Mouse (Mus musculus): ENCODE results near the gene Hinfp. TPM values are rescaled to one million over a fixed set of nuclear protein-coding genes. Genes with fewer than 3 reads are reported as not detected.
"Not testable (repeated sequence)": the region's sequence is repeated elsewhere in the genome, so short reads cannot be mapped to it uniquely, and the experiment has no call there.

The Hinfp gene
- polyA plus RNA-seq, 1 experiment: 4.9 TPM

DNA sequence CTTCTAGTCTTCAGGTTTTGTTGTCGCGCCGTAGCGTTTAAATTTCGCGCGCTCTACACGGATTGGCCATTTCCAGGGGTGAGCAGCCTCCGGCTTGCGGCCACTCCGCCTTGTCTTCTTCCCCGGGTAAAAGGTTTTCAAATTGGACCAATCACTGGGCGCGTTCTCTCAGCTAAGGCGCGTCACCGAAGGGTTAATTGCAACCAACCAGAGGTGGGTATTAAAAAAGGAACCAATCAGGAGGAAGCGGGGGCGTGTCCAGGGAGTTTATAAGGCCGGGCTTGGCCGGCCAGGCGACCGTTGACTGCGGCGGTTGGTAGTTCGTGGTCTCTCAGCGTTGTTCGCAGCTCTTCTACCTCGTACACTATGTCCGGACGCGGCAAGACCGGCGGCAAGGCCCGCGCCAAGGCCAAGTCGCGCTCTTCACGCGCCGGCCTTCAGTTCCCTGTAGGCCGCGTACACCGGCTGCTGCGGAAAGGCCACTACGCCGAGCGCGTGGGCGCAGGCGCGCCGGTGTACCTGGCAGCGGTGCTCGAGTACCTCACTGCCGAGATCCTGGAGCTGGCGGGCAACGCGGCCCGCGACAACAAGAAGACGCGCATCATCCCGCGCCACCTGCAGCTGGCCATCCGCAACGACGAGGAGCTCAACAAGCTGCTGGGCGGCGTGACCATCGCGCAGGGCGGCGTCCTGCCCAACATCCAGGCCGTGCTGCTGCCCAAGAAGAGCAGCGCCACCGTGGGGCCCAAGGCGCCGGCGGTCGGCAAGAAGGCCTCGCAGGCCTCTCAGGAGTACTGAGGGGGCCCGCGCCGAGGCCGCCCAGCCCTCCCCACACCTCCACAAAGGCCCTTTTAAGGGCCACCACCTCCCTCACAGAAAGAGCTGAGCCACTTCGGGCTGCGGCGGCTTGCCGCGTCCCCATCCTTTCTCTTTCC lies 29.2 kb upstream of the Hinfp start, which contains the start of gene H2afx:
Gene H2afx, plus strand, starts transcription at position 299 of the 935 bp plus-strand sequence.
- TF ChIP-seq FLI1 (IDR thresholded peaks at IDR 0.05; ENCODE audit: low read length): peak; percentile 45; the same call in 1 of the 2 replicates
- no peak for TF ChIP-seq GATA1 (IDR thresholded peaks at IDR 0.05; ENCODE audit: borderline replicate concordance, low read length)
- no peaks in the 10 kb centered on the region for H3K27me3 ChIP-seq (replicated peaks)
- H3K4me3 ChIP-seq (replicated peaks): peak within 1 kb of the TSS; percentile 98
- peaks cover 36% of the 10 kb centered on the region for H3K4me1 ChIP-seq
- H3K36me3 ChIP-seq (replicated peaks; ENCODE audit: low read length): peaks cover 72% of the 10 kb centered on the region
- no peaks in the 10 kb centered on the region for H3K9me3 ChIP-seq

DNA sequence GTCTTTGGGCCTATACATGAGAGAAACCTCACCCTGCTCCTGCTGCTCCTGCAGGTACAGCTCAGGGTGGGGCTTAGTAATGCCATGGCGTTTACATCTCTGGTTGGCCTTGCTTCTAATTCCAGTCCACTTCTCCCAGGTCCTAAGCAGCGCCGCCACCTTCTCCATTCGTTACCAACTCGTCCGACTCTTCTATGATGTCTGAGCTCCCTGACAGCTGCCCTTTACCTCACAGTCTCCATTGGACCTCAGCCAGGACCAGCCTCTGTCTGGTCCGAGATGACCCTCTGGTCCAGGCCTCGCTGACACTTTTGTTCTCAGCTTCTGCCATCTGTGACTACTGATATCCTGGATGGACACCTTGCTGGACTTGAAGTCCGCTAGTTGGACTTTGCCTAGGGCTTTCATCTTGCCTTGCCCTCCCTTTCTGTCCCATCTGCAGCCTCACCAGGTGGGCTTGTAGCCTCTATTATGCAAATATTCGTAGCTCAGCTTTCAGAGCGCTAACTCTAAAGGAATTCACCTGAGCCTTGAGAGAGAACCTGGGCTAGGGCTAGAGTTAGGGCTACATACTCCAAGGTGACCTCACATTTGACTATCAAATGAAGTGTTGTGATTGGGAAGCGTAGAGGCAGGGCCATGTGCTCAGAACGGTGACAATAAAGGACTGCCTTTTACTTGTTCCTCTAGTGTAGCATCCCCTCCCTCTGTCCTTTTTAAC lies 27.6 kb upstream of the Hinfp start:
- Histone ChIP-seq H3K4me3 (replicated peaks) (no peak overlapping the region), H3K36me3 (replicated peaks; ENCODE audit: low read length) (peaks cover 68% of the 10 kb centered on the region), H3K4me1 (peaks cover 41% of the 10 kb centered on the region), H3K27me3 (replicated peaks) (no peaks in the 10 kb centered on the region), H3K9me3 (no peaks in the 10 kb centered on the region)
- TF ChIP-seq FLI1 (IDR thresholded peaks at IDR 0.05; ENCODE audit: low read length): no peak
- no peak for TF ChIP-seq GATA1 (IDR thresholded peaks at IDR 0.05; ENCODE audit: borderline replicate concordance, low read length)

DNA sequence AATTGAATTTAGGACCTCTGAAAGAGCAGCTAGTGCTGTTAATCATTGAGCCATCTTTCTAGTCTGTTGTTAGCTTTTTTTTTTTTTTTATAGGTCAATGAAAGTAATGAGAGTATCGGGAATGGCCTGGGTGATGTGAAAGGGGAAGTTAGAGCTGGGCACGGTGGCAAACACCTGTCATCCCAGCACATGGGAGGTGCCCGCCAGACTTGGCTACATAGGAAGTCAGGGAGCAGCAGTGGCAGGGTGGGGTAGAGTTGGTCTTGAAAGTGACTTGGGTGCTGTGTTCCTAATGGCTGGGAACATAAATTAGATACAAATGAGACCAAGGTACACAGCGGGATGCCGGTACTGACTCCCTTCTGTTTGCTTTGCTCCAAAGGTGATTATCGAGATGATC lies 25.3 kb upstream of the Hinfp start:
- peaks cover 54% of the 10 kb centered on the region for H3K36me3 ChIP-seq (replicated peaks; ENCODE audit: low read length)
- no peaks in the 10 kb centered on the region for H3K27me3 ChIP-seq (replicated peaks)
- H3K4me3 ChIP-seq (replicated peaks): no peak overlapping the region
- H3K9me3 ChIP-seq: no peaks in the 10 kb centered on the region
- TF ChIP-seq GATA1 (IDR thresholded peaks at IDR 0.05; ENCODE audit: borderline replicate concordance, low read length): no peak
- TF ChIP-seq FLI1 (IDR thresholded peaks at IDR 0.05; ENCODE audit: low read length): no peak
- H3K4me1 ChIP-seq: peaks cover 37% of the 10 kb centered on the region

DNA sequence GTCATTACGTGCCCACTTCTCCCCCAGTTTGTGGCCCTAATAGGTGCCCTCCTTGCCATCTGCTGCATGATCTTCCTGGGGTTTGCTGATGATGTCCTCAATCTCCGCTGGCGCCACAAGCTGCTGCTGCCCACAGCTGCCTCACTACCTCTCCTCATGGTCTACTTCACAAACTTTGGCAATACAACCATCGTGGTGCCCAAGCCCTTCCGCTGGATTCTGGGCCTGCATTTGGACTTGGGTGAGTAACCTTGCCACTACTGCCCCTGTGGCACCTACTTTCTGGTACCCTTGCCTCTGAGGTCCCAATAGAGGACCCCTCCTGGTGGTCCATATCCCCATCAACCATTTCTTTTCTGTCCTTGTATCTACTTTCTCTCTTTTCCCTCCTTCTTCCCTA lies 22.5 kb upstream of the Hinfp start:
- H3K27me3 ChIP-seq (replicated peaks): no peaks in the 10 kb centered on the region
- H3K4me1 ChIP-seq: peaks cover 40% of the 10 kb centered on the region
- no peaks in the 10 kb centered on the region for H3K9me3 ChIP-seq
- TF ChIP-seq FLI1 (IDR thresholded peaks at IDR 0.05; ENCODE audit: low read length): no peak
- no peak for TF ChIP-seq GATA1 (IDR thresholded peaks at IDR 0.05; ENCODE audit: borderline replicate concordance, low read length)
- peaks cover 44% of the 10 kb centered on the region for H3K36me3 ChIP-seq (replicated peaks; ENCODE audit: low read length)
- H3K4me3 ChIP-seq (replicated peaks): peak overlapping the region; percentile 96

DNA sequence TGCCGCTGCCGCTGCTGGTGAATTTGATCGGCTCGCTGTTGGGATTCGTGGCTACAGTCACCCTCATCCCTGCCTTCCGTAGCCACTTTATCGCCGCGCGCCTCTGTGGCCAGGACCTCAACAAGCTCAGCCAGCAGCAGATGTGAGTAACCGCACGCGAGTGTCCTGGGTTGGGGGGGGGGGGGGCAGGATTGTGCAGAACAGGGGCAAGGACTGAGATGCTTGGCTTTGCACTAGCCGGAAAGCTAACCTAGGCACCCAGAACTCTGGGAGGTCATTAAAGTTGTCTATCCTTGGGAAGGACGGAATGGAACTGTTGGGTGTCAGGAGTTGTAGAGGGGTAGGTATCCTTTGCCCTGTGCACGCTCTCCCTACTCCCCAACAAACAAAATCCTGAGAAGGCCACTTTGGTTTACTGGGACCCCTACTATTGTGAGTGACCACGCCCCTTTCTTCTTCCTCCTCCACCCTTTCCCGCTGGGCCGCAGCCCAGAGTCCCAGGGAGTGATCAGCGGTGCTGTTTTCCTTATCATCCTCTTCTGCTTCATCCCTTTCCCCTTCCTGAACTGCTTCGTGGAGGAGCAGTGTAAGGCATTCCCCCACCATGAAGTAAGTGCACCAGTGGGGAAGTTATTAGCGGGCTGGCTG lies 21.7 kb upstream of the Hinfp start:
- H3K27me3 ChIP-seq (replicated peaks): no peaks in the 10 kb centered on the region
- H3K9me3 ChIP-seq: no peaks in the 10 kb centered on the region
- TF ChIP-seq FLI1 (IDR thresholded peaks at IDR 0.05; ENCODE audit: low read length) (no peak), GATA1 (IDR thresholded peaks at IDR 0.05; ENCODE audit: borderline replicate concordance, low read length) (no peak)
- H3K4me3 ChIP-seq (replicated peaks): peak overlapping the region; percentile 96
- peaks cover 37% of the 10 kb centered on the region for H3K36me3 ChIP-seq (replicated peaks; ENCODE audit: low read length)
- peaks cover 43% of the 10 kb centered on the region for H3K4me1 ChIP-seq

DNA sequence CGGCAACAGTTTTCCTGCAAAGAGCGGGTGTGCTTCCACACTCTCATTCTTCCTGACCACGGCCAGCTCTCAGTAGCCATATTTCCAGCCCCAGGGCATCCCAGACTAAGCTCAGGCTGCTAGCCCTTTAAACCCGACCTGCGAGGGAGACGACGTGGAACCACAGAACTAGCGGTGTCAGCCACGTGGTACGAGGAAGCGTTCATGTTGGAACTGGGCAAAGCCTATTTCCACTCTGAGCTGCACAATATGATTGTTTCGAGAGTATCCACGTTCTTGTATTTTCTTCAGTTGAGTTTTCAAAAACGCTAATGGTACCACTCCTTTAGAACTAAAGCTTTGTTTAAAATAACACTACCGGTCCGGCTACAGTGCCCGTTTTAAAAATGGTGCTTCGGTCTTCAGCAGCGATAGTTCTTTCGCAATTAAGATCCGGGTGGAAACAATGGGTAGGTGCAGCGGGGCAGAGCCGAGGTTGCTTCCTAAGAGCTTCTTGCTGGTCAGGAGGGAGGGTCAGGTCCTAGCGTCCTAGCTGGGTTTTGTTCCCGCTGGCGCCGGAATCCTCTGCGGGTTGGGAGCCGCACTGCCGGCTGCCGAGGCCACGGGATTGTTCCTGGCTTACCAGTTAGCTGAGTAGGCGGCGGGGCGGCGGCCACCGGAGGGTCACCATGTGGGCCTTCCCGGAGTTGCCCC lies 21.0 kb upstream of the Hinfp start:
- TF ChIP-seq FLI1 (IDR thresholded peaks at IDR 0.05; ENCODE audit: low read length) (no peak), GATA1 (IDR thresholded peaks at IDR 0.05; ENCODE audit: borderline replicate concordance, low read length) (no peak)
- Histone ChIP-seq H3K27me3 (replicated peaks) (no peaks in the 10 kb centered on the region), H3K36me3 (replicated peaks; ENCODE audit: low read length) (peaks cover 31% of the 10 kb centered on the region), H3K4me3 (replicated peaks) (peak overlapping the region; percentile 96), H3K9me3 (no peaks in the 10 kb centered on the region), H3K4me1 (peaks cover 50% of the 10 kb centered on the region)

DNA sequence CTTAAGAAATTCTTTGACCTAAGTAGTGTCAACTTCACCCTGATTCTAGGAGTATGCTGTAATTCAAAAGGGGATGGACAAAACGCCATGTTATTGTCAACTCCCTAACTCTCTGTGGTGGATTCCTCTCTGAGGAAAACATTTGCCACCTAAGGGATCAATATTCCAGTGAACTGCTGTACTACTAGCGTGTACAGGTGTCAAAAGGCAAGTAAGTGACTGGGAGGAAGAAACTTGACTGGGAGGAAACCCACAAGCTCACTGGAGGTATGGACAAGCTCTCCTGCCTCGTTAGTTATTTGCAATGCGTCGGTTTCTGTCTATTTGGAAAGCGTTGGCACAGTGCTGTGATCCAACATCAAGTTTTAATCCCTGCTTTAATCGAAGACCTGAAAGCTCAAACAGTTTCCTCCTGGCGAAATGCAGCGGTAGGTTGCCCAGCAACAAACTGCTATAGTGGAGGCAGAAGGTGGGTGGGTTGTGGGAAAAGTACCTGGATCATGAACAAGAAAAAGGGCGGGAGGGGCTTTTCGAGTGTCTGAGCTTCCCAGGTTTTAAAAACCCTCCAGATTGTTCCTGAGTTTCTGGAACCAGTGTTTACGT lies 20.4 kb upstream of the Hinfp start, which contains the start of gene Dpagt1:
Gene Dpagt1, plus strand, starts transcription at position 252 of the 603 bp plus-strand sequence.
- Histone ChIP-seq H3K27me3 (replicated peaks) (no peaks in the 10 kb centered on the region), H3K36me3 (replicated peaks; ENCODE audit: low read length) (peaks cover 25% of the 10 kb centered on the region), H3K9me3 (no peaks in the 10 kb centered on the region), H3K4me1 (peaks cover 55% of the 10 kb centered on the region), H3K4me3 (replicated peaks) (peak within 1 kb of the TSS; percentile 96)
- TF ChIP-seq FLI1 (IDR thresholded peaks at IDR 0.05; ENCODE audit: low read length) (no peak), GATA1 (IDR thresholded peaks at IDR 0.05; ENCODE audit: borderline replicate concordance, low read length) (no peak)

DNA sequence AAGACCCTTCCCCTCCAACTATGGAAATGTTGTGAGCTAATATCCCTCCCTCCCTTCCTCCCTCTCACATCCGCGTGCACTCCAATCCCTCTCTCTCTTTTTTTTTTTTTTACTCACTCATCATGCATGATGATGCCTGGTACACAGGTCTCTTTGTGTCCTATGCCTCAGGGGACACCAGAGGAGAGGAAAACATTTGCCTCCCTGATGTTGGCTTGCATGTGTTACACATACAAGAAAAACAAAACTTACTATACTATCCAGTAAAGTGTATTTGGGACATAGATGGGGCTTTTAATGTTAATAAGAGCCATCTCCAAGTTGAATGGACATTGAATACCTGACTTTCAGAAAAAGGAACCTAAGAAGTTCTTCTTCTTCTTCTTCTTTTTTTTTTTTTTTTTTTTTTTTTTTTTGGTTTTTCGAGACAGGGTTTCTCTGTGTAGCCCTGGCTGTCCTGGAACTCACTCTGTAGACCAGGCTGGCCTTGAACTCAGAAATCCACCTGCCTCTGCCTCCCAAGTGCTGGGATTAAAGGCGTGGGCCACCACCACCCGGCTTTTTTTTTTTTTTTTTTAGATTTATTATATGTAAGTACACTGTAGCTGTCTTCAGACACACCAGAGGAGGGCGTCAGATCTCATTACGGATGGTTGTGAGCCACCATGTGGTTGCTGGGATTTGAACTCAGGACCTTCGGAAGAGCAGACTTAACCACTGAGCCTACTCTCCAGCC lies 19.7 kb upstream of the Hinfp start:
- Histone ChIP-seq H3K4me1 (peaks cover 61% of the 10 kb centered on the region), H3K36me3 (replicated peaks; ENCODE audit: low read length) (peaks cover 18% of the 10 kb centered on the region), H3K4me3 (replicated peaks) (peak overlapping the region; percentile 96)
- H3K9me3 ChIP-seq; H3K27me3 ChIP-seq (replicated peaks): not testable (repeated sequence)
